Mouse (Mus musculus) stomach, embryonic 15.5 days (tissue): ENCODE measurements around the gene Cdkl5. TPM values are rescaled to one million over a fixed set of nuclear protein-coding genes. Genes with fewer than 3 reads are reported as not detected.

Experiments used
- ATAC-seq: fragments of 200-750 bp; cut with Nextera tagmentation; 2 replicates; pipeline ENCODE4 v1.8.0; 2017; ENCODE audit warnings: low read depth, moderate number of reproducible peaks, moderate TSS enrichment; ENCODE audit not compliant: insufficient read depth, low FRiP score
- H3K27ac ChIP-seq: fragments of 300-500 bp; sonication (generic); 2 replicates; pipeline ENCODE4 v1.5.1; 2015; ENCODE audit warnings: mild to moderate bottlenecking, inconsistent platforms
- H3K27me3 ChIP-seq: fragments of 300-500 bp; sonication (generic); replicated peaks from 2 replicates; pipeline ENCODE4 v1.6.1; 2015; ENCODE audit warnings: inconsistent platforms
- H3K36me3 ChIP-seq: fragments of 300-500 bp; sonication (generic); 2 replicates; pipeline ENCODE4 v1.6.1; 2015; ENCODE audit warnings: inconsistent platforms
- H3K4me1 ChIP-seq: fragments of 300-500 bp; sonication (generic); 2 replicates; pipeline ENCODE4 v1.6.1; 2015; ENCODE audit warnings: inconsistent platforms
- H3K4me2 ChIP-seq: fragments of 300-500 bp; sonication (generic); 2 replicates; pipeline ENCODE4 v1.6.1; 2015; ENCODE audit warnings: mild to moderate bottlenecking, inconsistent platforms
- H3K4me3 ChIP-seq: fragments of 300-500 bp; sonication (generic); replicated peaks from 2 replicates; pipeline ENCODE4 v1.5.1; 2015; ENCODE audit warnings: inconsistent platforms
- H3K9ac ChIP-seq: fragments of 300-500 bp; sonication (generic); 2 replicates; pipeline ENCODE4 v1.6.1; 2015; ENCODE audit warnings: inconsistent platforms
- H3K9me3 ChIP-seq: fragments of 300-500 bp; sonication (generic); 2 replicates; pipeline ENCODE4 v1.6.1; 2016; ENCODE audit warnings: inconsistent platforms
- WGBS: fragments of 180-500 bp; shearing (Covaris S2); methylation state at CpG from one replicate; pipeline ENCODE4 v1.1.7; 2015; 5-methylcytosine and 5-hydroxymethylcytosine counted together
- polyA plus RNA-seq: library from polyadenylated mRNA; unstranded; fragments of >200 nt; fragmentation: Nextera tagmentation; extraction: Ambion mirVana; gene quantifications from 2 replicates; pipeline ENCODE4 v1.2.1, GENCODE M21; 2015

Gene Cdkl5
- polyA plus RNA-seq, 1 experiment from 2014 or later, result 2.6 TPM

DNA sequence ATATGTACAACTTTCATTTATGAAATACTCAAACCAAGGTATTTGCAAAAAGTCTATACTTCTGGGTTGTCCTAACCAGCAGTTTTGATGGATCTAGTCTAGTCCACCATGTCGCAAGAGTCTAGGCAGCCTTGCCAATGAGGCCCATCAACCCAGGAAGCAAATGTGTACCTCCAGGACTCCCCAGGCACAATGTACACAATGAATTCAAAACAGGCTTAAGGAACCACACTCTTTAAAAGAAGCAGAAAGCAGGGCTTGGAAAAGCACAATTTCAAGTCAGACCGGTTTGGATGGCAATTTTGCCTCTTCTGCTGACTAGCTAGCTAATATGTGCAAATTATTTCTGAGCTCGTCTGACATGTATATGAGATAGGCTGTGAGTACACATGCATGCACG lies 4.2 kb downstream of the Cdkl5 start:
- Histone ChIP-seq H3K27me3 (no peaks in the 10 kb centered on the region), H3K4me2 (no peak overlapping the region), H3K36me3 (no peaks in the 10 kb centered on the region), H3K9ac (no peak overlapping the region), H3K9me3 (no peaks in the 10 kb centered on the region), H3K4me1 (no peaks in the 10 kb centered on the region), H3K27ac (no peak overlapping the region), H3K4me3 (no peak overlapping the region)
- no peak for ATAC-seq
- WGBS, result 64% methylated on average over 4 of the region's 4 CpGs

DNA sequence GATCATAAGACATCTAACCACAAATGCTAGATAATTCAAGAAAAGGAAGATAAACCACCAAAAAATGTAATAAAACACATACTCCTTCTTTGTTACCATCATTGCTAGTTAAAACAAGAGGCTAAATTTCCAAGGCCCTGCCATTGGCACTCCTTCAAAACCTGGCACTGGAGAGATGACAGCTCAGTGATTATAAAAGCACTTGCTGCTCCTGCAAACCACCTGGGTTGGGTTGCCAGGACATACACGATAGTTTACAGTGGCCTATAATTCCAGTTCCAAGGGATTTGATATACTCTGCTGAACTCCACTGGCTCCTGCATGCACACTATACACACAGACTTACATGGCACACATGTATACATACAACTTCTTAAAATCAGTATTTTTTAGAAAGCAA lies 16.6 kb downstream of the Cdkl5 start:
- no peak overlapping the region for H3K4me3 ChIP-seq
- no peaks in the 10 kb centered on the region for H3K27me3 ChIP-seq
- H3K4me1 ChIP-seq, result no peaks in the 10 kb centered on the region
- H3K4me2 ChIP-seq, result no peak overlapping the region
- no peaks in the 10 kb centered on the region for H3K9me3 ChIP-seq
- H3K36me3 ChIP-seq, result no peaks in the 10 kb centered on the region
- no peak for ATAC-seq
- WGBS, result 65% methylated on average over 1 of the region's 1 CpGs
- no peak overlapping the region for H3K27ac ChIP-seq
- H3K9ac ChIP-seq, result no peak overlapping the region

DNA sequence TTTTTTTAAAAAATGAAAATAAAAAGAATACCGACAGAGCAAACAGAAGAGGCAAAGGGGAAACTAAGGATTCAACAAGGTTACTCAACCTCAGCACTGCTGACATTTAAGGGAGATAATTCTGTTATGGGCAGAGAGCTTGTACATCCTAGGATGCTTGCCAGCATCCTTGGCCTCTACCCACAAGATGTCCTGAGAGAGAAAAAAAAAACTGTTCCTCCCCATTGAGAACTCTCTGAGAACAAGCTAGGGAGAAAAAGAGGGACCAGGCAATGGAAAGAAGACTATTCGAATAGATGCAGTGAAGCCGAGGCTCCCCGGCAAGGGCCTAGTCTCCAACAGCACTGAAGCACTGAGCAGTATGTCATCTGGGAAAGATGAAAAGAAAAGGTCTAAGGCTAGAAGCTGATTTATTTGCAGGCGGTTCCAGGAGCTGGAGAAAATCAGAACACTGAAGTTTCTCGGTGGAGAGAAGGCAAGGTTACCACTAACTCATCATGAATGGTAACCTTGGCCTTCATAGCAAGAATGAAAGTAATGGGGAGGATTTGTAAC lies 22.4 kb downstream of the Cdkl5 start:
- no peak overlapping the region for H3K9ac ChIP-seq
- no peaks in the 10 kb centered on the region for H3K4me1 ChIP-seq
- H3K27ac ChIP-seq, result no peak overlapping the region
- H3K4me2 ChIP-seq, result no peak overlapping the region
- H3K27me3 ChIP-seq, result no peaks in the 10 kb centered on the region
- H3K9me3 ChIP-seq, result no peaks in the 10 kb centered on the region
- H3K36me3 ChIP-seq, result no peaks in the 10 kb centered on the region
- 85% methylated on average over 6 of the region's 6 CpGs for WGBS
- ATAC-seq, result no peak
- no peak overlapping the region for H3K4me3 ChIP-seq

DNA sequence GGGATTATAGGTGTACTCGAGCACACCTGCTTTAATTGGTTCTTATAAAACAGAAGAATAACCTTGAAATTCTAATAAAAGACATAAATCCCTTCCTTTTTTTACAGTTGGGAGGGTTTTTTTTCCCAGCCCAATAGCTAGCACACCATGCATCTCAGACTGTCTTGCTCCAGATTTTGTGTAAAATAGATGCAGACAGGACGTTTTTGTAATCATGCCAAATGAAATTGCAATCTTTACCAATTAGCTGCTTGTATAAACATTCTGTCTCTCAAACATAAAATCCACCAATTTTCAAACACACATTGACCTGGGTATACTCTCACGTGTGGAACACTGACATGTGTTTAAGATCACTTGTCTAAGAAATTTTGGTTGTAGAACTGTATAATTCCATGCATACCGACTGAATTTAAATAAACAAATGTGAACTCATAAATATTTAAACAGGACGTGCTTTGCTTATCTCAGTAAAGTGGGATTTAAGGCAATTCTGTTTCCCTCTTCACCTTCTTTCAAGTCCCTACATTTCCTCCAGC lies 35.8 kb downstream of the Cdkl5 start:
- Histone ChIP-seq H3K27ac (no peak overlapping the region), H3K9me3 (no peaks in the 10 kb centered on the region), H3K36me3 (0 out of 2 replicates have a peak, but pooled peaks cover 2% of the 10 kb centered on the region), H3K27me3 (no peaks in the 10 kb centered on the region; the same call in 1 of the 2 replicates), H3K4me2 (no peak overlapping the region), H3K4me3 (no peak overlapping the region), H3K4me1 (no peaks in the 10 kb centered on the region), H3K9ac (no peak overlapping the region)
- no peak for ATAC-seq
- WGBS, result 41% methylated on average over 5 of the region's 5 CpGs

DNA sequence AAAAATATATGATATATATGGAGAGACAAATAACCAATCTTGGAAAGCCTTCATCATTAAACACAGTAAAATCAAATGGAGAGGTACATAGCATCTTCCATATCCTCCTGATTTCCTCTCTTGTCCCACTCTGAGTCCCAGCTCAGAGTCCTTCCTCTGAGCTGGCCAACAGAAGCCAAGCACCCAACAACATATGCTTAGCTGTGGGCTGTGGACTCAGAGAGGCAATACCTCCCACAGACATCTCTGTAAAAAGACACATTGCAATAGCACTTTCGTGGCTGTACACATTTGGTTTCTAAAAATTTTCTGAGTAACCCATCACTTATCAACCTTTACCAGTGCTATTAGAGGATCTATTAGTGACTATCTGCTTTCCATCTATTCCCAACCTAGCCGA lies 44.9 kb downstream of the Cdkl5 start:
- Histone ChIP-seq H3K4me2 (no peak overlapping the region), H3K4me1 (no peaks in the 10 kb centered on the region), H3K4me3 (no peak overlapping the region), H3K9me3 (no peaks in the 10 kb centered on the region), H3K27ac (no peak overlapping the region), H3K36me3 (0 out of 2 replicates have a peak, but pooled peaks cover 2% of the 10 kb centered on the region), H3K27me3 (0 out of 2 replicates have a peak, but pooled peaks cover 3% of the 10 kb centered on the region), H3K9ac (no peak overlapping the region)
- no peak for ATAC-seq
- 86% methylated on average over 2 of the region's 2 CpGs for WGBS

DNA sequence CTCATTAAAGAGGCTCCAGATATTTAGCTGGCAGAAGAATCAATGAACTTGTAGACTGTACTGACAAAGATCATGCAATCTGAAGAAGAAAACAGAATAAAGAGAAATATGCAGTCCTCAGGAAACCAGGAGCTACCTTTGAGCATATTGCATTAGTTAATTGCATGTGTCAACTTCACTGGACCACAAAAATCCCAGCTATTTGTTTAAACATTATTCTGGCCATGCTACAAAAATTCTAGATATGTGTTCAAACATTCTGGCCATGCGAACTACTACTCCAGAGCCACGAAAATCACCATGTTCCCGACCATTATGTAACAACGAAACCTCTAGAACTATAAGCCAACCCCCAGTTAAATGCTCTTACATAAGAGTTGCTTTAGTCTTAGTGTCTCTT lies 49.8 kb downstream of the Cdkl5 start:
- ATAC-seq, result no peak
- Histone ChIP-seq H3K27me3 (0 out of 2 replicates have a peak, but pooled peaks cover 3% of the 10 kb centered on the region), H3K9ac (no peak overlapping the region), H3K4me3 (no peak overlapping the region), H3K4me1 (no peaks in the 10 kb centered on the region), H3K27ac (no peak overlapping the region), H3K36me3 (no peaks in the 10 kb centered on the region), H3K4me2 (no peak overlapping the region), H3K9me3 (no peaks in the 10 kb centered on the region)
- WGBS, result 74% methylated on average over 4 of the region's 4 CpGs

DNA sequence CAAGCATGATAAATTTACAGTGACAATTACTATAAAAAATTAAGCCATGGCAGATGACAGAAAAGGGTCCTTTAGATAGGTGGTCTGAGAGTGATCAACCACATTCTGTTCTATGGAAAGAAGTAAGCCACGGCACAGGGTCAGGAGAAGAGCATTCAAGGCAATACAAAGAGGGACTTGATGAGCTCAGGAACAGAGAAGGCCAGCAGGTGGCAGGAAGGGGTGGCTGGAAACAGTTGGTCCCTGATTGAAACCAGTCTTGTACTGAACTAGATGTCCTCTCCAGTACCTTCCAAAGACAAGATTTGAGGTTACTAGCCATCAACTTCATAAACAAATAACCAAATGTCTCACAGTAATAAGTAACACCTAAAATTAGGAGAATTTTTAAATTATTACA lies 59.0 kb downstream of the Cdkl5 start:
- H3K27me3 ChIP-seq, result no peaks in the 10 kb centered on the region
- H3K27ac ChIP-seq, result no peak overlapping the region
- no peak overlapping the region for H3K9ac ChIP-seq
- H3K4me2 ChIP-seq, result no peak overlapping the region
- WGBS, result 67% methylated on average over 1 of the region's 1 CpGs
- H3K36me3 ChIP-seq, result no peaks in the 10 kb centered on the region
- no peaks in the 10 kb centered on the region for H3K4me1 ChIP-seq
- no peaks in the 10 kb centered on the region for H3K9me3 ChIP-seq
- H3K4me3 ChIP-seq, result no peak overlapping the region
- no peak for ATAC-seq

DNA sequence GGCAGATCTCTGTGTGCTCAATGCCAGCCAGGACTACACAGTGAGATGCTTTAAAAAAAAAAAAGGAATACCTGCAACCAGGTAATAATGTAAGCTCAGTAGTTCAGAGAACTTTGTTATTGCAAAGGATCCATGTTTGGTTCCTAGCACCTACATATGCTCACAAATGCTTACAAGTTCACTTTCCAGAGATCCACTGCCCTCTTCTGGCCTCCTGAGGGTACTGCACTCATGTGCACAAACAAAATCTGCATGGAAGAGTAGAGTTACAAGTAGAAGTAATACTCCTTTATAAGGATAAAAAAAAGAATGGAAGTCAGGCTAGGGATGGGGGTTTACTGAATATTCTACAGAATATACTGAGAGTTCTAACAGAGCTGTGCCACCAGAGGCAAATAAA lies 63.8 kb downstream of the Cdkl5 start:
- Histone ChIP-seq H3K27me3 (no peaks in the 10 kb centered on the region), H3K27ac (no peak overlapping the region), H3K36me3 (no peaks in the 10 kb centered on the region), H3K9ac (no peak overlapping the region), H3K4me2 (no peak overlapping the region), H3K9me3 (no peaks in the 10 kb centered on the region), H3K4me1 (no peaks in the 10 kb centered on the region), H3K4me3 (no peak overlapping the region)
- ATAC-seq, result no peak

DNA sequence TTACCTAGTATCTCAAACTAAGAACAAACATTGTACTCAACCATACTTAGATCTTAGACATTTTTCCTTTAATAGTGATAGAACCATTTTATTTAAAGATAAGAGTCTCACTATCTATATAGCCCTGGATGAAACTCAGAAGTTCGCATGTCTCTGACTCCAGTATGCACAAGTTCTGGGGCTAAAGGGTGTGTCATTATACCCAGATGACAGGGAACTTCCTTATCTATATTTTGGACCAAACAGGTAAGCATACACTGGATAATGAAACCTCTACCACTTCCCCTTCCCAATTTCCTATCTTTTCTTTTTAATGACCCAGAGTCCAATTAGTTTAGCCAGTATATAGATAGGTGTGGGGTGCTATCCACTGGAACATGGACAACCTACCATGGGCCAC lies 65.6 kb downstream of the Cdkl5 start:
- no peak overlapping the region for H3K27ac ChIP-seq
- H3K4me1 ChIP-seq, result no peaks in the 10 kb centered on the region
- no peak overlapping the region for H3K4me3 ChIP-seq
- 92% methylated on average over 1 of the region's 1 CpGs for WGBS
- H3K27me3 ChIP-seq, result no peaks in the 10 kb centered on the region
- ATAC-seq, result no peak
- H3K9me3 ChIP-seq, result no peaks in the 10 kb centered on the region
- H3K9ac ChIP-seq, result no peak overlapping the region
- no peaks in the 10 kb centered on the region for H3K36me3 ChIP-seq
- H3K4me2 ChIP-seq, result no peak overlapping the region

DNA sequence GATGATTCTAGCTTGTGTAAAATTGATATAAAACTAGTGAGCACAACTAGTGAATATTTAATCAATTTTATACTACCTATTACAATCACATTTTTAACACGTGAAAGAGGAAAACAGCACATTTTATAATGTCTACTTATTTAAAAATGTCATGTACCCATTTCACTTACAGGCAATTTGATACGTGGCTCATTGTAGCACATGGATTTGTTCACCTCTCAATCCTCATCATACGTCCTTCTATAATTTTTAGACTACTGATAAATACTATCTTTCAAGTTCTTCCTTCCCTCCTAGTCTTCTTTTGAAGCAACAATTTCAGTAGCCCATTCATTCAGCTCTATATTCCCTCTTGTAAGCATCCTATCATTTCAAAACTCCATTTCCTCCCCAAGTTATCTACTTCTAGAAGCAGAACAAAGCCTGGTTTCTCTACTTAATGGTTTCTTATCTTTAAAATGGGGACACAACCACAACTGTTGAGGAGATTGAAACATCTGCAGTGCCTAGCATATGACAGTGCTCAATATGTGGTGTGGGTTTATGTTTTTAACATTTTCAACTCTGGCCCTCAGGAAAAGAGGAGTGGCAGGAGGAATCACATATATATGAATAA lies 75.4 kb downstream of the Cdkl5 start:
- Histone ChIP-seq H3K4me3 (no peak overlapping the region), H3K9me3 (no peaks in the 10 kb centered on the region), H3K9ac (no peak overlapping the region), H3K27me3 (no peaks in the 10 kb centered on the region), H3K4me1 (no peaks in the 10 kb centered on the region), H3K27ac (no peak overlapping the region), H3K36me3 (no peaks in the 10 kb centered on the region), H3K4me2 (no peak overlapping the region)
- no peak for ATAC-seq
- 81% methylated on average over 3 of the region's 3 CpGs for WGBS

DNA sequence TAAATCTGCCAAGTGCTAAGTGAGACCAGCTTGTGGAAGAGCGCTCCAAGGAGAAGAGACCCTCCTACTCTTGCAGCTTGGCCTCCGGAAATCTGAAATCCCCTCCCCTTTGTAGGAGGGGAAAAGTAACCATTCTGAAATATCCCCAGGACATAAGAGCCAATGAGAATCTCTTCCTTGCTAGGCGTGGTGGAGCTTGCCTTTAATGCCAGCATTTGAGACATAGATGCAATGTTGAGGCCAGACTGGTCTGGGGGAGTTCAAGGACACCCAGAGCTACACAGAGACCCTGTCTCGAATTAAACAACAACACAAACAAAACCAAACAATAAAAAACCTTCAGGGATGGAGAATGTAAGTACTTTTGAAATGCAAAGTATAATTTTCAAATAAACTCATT lies 87.6 kb downstream of the Cdkl5 start, which contains the start of gene Gja6:
Gja6 (minus strand) TSS at position 101 of the 400 bp plus-strand sequence.
- no peaks in the 10 kb centered on the region for H3K36me3 ChIP-seq
- H3K4me1 ChIP-seq, result no peaks in the 10 kb centered on the region
- no peaks in the 10 kb centered on the region for H3K27me3 ChIP-seq
- WGBS, result 56% methylated on average over 4 of the region's 4 CpGs
- H3K9me3 ChIP-seq, result no peaks in the 10 kb centered on the region
- H3K4me2 ChIP-seq, result no peak within 1 kb of the TSS
- H3K4me3 ChIP-seq, result no peak within 1 kb of the TSS
- no peak for ATAC-seq
- no peak within 1 kb of the TSS for H3K9ac ChIP-seq
- no peak within 1 kb of the TSS for H3K27ac ChIP-seq

DNA sequence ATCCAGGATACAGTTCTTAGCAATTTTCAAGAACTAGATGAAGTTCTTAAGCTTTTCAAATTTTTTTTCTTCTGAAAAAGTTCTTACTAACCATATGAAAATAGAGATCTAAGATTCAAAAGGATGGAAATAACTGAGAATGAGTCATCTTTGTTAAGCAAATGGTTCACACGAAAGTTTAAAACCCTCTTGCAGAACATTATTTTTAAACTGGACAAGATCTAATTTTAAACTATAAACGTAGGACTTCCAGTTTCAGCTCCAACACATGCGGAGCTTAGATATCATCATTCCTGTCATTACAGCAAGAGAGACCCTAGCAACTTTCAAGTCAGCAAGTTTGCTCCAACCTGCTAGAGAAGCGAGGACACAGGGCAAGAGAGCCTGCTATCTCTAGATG lies 88.0 kb downstream of the Cdkl5 start:
- 70% methylated on average over 4 of the region's 4 CpGs for WGBS
- Histone ChIP-seq H3K9me3 (no peaks in the 10 kb centered on the region), H3K36me3 (no peaks in the 10 kb centered on the region), H3K27me3 (no peaks in the 10 kb centered on the region), H3K4me2 (no peak overlapping the region), H3K4me1 (no peaks in the 10 kb centered on the region), H3K9ac (no peak overlapping the region), H3K27ac (no peak overlapping the region), H3K4me3 (no peak overlapping the region)
- ATAC-seq, result no peak
